Mouse (Mus musculus) limb, embryonic 14.5 days (tissue): Measurements from ENCODE around the gene Gm15557. TPM values are rescaled to one million over a fixed set of nuclear protein-coding genes. Genes with fewer than 3 reads are reported as not detected.
A peak's percentile ranks its signal among the peaks of the same experiment; 100 is the strongest.
"Not testable (repeated sequence)": the region's sequence is repeated elsewhere in the genome, so short reads cannot be mapped to it uniquely, and the experiment has no call there.

Experiments used
- ATAC-seq: fragments of 200-750 bp; cut with Nextera tagmentation; 2 replicates; pipeline ENCODE4 v1.8.0; 2017; ENCODE audit warnings: low read depth, moderate number of reproducible peaks, moderate TSS enrichment; ENCODE audit not compliant: low FRiP score
- DNase-seq: peaks from one replicate; pipeline ENCODE4 v3.0.0-alpha.2; 2015; ENCODE audit warnings: low spot score
- H3K27ac ChIP-seq: fragments of 300-500 bp; sonication (generic); replicated peaks from 2 replicates; pipeline ENCODE4 v1.5.1; 2014; ENCODE audit warnings: low read depth, mild to moderate bottlenecking, low read length, moderate library complexity, mixed read lengths
- H3K27me3 ChIP-seq: fragments of 300-500 bp; sonication (generic); 2 replicates; pipeline ENCODE4 v1.6.1; 2014; ENCODE audit warnings: low read length, mixed read lengths; ENCODE audit not compliant: control insufficient read depth, insufficient read depth
- H3K36me3 ChIP-seq: fragments of 300-500 bp; sonication (generic); 2 replicates; pipeline ENCODE4 v1.6.1; 2014; ENCODE audit warnings: mild to moderate bottlenecking, low read length, moderate library complexity, mixed read lengths; ENCODE audit not compliant: control insufficient read depth, insufficient read depth
- H3K4me1 ChIP-seq: fragments of 300-500 bp; sonication (generic); 2 replicates; pipeline ENCODE4 v1.6.1; 2014; ENCODE audit warnings: antibody characterized with exemption, low read length, mixed read lengths; ENCODE audit not compliant: control insufficient read depth, insufficient read depth
- H3K4me2 ChIP-seq: fragments of 300-500 bp; sonication (generic); replicated peaks from 2 replicates; pipeline ENCODE4 v1.6.1; 2014; ENCODE audit warnings: low read depth, mild to moderate bottlenecking, low read length, moderate library complexity; ENCODE audit not compliant: severe bottlenecking
- H3K4me3 ChIP-seq: fragments of 300-500 bp; sonication (generic); replicated peaks from 2 replicates; pipeline ENCODE4 v1.5.1; 2014; ENCODE audit warnings: low read length
- H3K9ac ChIP-seq: fragments of 300-500 bp; sonication (generic); 2 replicates; pipeline ENCODE4 v1.6.1; 2014; ENCODE audit warnings: mild to moderate bottlenecking, low read depth, low read length, moderate library complexity; ENCODE audit not compliant: severe bottlenecking
- H3K9me3 ChIP-seq: fragments of 300-500 bp; sonication (generic); 2 replicates; pipeline ENCODE4 v1.6.1; 2016; ENCODE audit warnings: low read length; ENCODE audit not compliant: control insufficient read depth
- POLR2A ChIP-seq: fragments of 200-500 bp; IDR thresholded peaks from 2 replicates; pipeline ENCODE4 v1.8.0; 2012; ENCODE audit warnings: inconsistent platforms, mild to moderate bottlenecking, moderate library complexity, borderline replicate concordance; ENCODE audit not compliant: insufficient read depth, insufficient read length; ENCODE audit errors: extremely low read depth
- WGBS: fragments of 180-500 bp; shearing (Covaris S2); extraction: QIAGEN DNeasy Blood & Tissue Kit; methylation state at CpG from one replicate; pipeline ENCODE4 v1.1.7; 2014; 5-methylcytosine and 5-hydroxymethylcytosine counted together
- polyA plus RNA-seq, 2 experiments: library from polyadenylated mRNA; depleted of rRNA in 1 of 2; stranded (reverse) in 1 of 2; unstranded in 1 of 2; fragments of >200 nt; fragmentation: Nextera tagmentation in 1 of 2; extraction: Ambion mirVana in 1 of 2; gene quantifications; 2 replicates each; pipeline versions ENCODE4 v1.2.1 to v1.2.3; 2012 to 2014

Gm15557 gene
- polyA plus RNA-seq, 2 experiments, result 0.13 to 0.18 TPM

DNA sequence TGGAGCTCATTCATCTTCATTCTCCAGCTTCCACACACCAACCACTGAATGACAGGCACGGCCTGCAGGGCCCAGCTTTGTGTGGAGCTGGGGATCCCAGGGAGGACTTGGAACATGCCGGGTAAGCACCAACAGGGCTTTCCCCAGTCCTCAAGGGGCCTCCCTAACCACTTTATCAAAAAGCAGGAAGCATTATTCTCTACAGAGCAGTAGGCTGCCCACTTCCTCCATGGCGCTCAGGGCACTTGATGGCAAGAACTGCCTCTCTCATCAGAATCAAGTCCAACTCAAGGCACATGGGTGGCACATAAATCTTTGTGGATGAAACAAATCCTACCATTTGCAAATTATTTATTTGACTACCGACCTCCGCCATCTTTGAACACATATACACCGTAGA is 25.8 kb upstream of the Gm15557 start:
- Histone ChIP-seq H3K36me3 (peaks cover 59% of the 10 kb centered on the region), H3K9ac (no peak overlapping the region), H3K9me3 (no peaks in the 10 kb centered on the region), H3K27ac (no peak overlapping the region), H3K4me3 (no peak overlapping the region), H3K4me1 (no peaks in the 10 kb centered on the region), H3K4me2 (no peak overlapping the region), H3K27me3 (no peaks in the 10 kb centered on the region)
- DNase-seq (no peak), ATAC-seq (no peak)
- 91% methylated on average over 6 of the region's 6 CpGs for WGBS
- no peak for TF ChIP-seq POLR2A

DNA sequence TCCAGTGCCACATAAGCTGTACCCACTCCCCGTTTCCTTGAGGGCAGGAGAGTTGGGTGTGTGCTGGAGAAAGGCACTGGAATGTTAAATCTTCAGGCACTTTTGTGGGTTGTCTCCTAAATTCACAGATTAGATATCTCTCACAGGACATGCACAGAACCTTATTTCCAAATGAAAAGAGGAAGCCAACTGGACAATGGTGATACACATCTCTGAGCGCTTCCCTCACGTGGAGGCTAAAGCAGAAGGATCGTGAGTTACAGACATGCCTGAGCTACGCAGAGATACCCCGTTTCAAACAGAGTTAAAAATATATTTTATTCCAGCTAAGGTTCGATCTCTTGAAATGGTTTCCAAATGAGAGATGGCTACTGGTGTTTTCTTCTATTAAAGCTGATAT is 17.4 kb upstream of the Gm15557 start:
- H3K36me3 ChIP-seq, result peaks cover 24% of the 10 kb centered on the region
- DNase-seq, result no peak
- no peak overlapping the region for H3K9ac ChIP-seq
- H3K4me3 ChIP-seq, result no peak overlapping the region
- no peaks in the 10 kb centered on the region for H3K27me3 ChIP-seq
- H3K4me1 ChIP-seq, result no peaks in the 10 kb centered on the region
- H3K27ac ChIP-seq, result no peak overlapping the region
- no peak for ATAC-seq
- WGBS, result 96% methylated on average over 7 of the region's 7 CpGs
- no peak for TF ChIP-seq POLR2A
- no peaks in the 10 kb centered on the region for H3K9me3 ChIP-seq
- H3K4me2 ChIP-seq, result no peak overlapping the region

DNA sequence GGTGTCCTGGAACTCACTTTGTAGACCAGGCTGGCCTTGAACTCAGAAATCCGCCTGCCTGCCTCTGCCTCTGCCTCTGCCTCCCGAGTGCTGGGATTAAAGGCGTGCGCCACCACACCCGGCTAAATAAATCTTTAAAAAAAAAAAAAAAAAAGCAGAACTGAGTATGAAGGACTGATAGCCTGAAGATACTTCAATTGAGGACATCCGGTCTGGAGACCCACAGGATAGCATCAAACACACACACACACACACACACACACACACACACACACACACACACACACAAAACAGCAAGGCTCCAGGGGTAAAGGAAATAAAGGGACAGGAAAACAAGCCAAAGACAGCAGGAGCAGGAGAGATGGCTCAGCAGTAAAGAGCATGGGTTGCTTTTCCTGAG is 15.3 kb upstream of the Gm15557 start:
- H3K9ac ChIP-seq, H3K4me2 ChIP-seq, H3K27me3 ChIP-seq, DNase-seq, H3K4me1 ChIP-seq, H3K9me3 ChIP-seq, ATAC-seq, H3K4me3 ChIP-seq, H3K27ac ChIP-seq: not testable (repeated sequence)
- peaks cover 10% of the 10 kb centered on the region; the same call in 1 of the 2 replicates for H3K36me3 ChIP-seq
- WGBS, result 93% methylated on average over 6 of the region's 6 CpGs

DNA sequence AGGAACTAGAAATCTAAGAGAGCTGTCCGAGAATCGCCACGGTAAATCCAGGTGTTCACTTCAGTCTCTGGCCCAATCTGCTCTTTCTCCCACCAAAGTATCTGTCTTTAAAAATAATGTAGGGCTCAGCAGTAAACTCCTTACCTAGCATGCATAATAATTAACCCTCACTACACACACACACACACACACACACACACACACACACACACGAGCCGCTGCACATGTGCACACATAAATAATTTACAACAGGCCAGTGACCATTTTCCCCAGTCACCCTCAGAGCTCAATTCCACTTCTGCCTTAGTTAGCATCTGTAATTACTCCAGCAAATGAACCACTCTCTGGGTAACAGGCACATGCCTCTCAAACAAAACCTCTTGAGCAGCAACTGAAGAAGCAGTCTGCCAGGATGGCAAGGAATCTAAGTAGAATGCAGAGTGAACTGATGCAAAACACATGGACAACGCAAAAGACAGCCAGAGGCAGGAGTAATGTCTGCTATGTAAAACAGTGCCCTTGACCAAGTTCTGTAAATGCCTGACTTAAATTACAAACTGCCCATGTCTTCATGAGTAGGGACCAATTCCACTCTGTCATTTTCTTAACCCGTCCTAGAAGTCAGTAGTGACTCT is 11.7 kb upstream of the Gm15557 start:
- no peaks in the 10 kb centered on the region for H3K9me3 ChIP-seq
- H3K9ac ChIP-seq, result peak overlapping the region; percentile 57; the same call in 1 of the 2 replicates
- WGBS, result 48% methylated on average over 7 of the region's 7 CpGs
- peak overlapping the region; percentile 62 for H3K4me3 ChIP-seq
- no peak for ATAC-seq
- no peaks in the 10 kb centered on the region for H3K27me3 ChIP-seq
- TF ChIP-seq POLR2A, result no peak
- H3K36me3 ChIP-seq, result no peaks in the 10 kb centered on the region
- H3K4me1 ChIP-seq, result peaks cover 14% of the 10 kb centered on the region
- DNase-seq, result no peak
- peak overlapping the region; percentile 77 for H3K4me2 ChIP-seq
- peak overlapping the region; percentile 85; the same call in 1 of the 2 replicates for H3K27ac ChIP-seq

DNA sequence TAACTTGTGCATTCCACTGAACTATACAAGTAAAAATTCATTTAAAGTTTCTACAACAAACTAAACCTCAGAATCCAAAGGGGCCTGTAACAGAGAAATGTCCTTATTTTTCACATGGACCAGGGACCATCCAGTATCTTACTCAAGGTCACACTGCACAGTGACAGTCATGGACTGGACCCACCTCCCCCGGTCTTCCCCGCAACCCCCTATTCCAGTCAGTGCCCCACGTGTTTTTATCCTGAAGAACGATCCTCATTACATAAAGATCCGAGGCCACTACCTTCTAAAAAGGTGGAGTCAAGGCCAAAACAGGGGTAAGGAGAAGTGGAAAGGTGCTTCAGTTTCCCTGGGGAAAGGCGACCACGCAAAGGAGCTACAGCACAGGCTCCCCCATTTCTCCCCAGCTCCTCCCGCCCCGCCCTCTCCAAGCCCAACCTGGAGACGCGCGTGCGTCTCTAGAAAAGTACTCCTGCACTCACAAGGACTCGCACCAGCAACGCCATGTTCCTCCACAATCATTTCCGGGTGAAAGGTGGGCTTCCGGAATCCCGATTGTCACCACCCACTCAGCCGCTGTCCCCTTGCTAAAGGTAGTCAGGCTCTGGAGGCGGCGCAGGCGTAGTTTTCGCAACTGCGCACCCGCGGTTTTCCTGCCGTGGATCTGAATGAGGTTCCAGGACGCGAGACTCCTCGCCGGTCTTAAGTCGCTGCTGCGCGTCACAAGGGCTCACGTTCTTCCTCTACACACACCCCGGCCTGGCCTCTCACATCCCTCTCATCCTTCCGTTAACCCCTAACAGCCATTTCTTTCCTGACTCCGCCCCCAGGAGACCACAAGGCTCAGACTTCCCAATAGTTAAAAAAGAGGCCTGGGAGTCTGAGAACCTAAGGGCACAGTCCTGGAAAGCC is 10.7 kb upstream of the Gm15557 start, which contains the start of gene Uqcc1:
Gene Uqcc1, minus strand, starts transcription at position 780 of the 912 bp plus-strand sequence.
- Histone ChIP-seq H3K4me3 (peak within 1 kb of the TSS; percentile 62), H3K36me3 (no peaks in the 10 kb centered on the region), H3K4me2 (peak within 1 kb of the TSS; percentile 77), H3K4me1 (peaks cover 14% of the 10 kb centered on the region), H3K27ac (peak within 1 kb of the TSS; percentile 85), H3K9me3 (no peaks in the 10 kb centered on the region), H3K9ac (peak within 1 kb of the TSS; percentile 57), H3K27me3 (no peaks in the 10 kb centered on the region)
- DNase-seq, result peak; percentile 95
- peak; percentile 94 for ATAC-seq
- peak; percentile 62; the same call in 1 of the 2 replicates for TF ChIP-seq POLR2A
- under 1% methylated on average over 38 of the region's 38 CpGs for WGBS
